Mouse (Mus musculus) heart, postnatal 36 days (tissue): ENCODE results near the gene 6820408C15Rik. TPM values are rescaled to one million over a fixed set of nuclear protein-coding genes. Genes with fewer than 3 reads are reported as not detected.
A peak's percentile ranks its signal among the peaks of the same experiment; 100 is the strongest.

Experiments
- DNase-seq, 2 experiments: peaks; one replicate each; pipeline ENCODE4 v3.0.0; 2021 to 2022
- intact Hi-C: fragments of 180-260 bp; cut with DNase I; formaldehyde crosslinking; loops from one replicate; pipeline ENCODE4 v1.15.1; 2025
- total RNA-seq, 2 experiments: library from RNA; stranded (reverse); gene quantifications; 2 replicates each; pipeline ENCODE4 v1.2.3; 2021

Gene 6820408C15Rik
- 1 to 10 TPM; 2.0 to 2.1 TPM for total RNA-seq

GRCm38 (mm10) chr2:152415287-152415686 lies at the start of gene 6820408C15Rik:
Gene 6820408C15Rik, plus strand, starts transcription at chr2:152415587.
- no peak for DNase-seq
- intact Hi-C loops: loop anchor here (2.0 kb wide), 1 partner anchor 22 kb away; no protein-coding TSS in a partner anchor

- intact Hi-C loops: loop anchor here (2.0 to 5.0 kb wide), 4 partner anchors 76 to 339 kb away; partner anchors contain the start of genes Srxn1 and Tbc1d20
- no peak for DNase-seq
Measured at GRCm38 (mm10) chr2:152367917-152368316, 47.5 kb upstream of the 6820408C15Rik start.

- DNase-seq: peak; percentile 57 to 61
Measured at GRCm38 (mm10) chr2:152368532-152369140, 46.8 kb upstream of the 6820408C15Rik start.

GRCm38 (mm10) chr2:152372104-152372503 lies 43.3 kb upstream of the 6820408C15Rik start:
- intact Hi-C loops: no loop called here
- DNase-seq: no peak

More at GRCm38 (mm10) chr2:152368532-152369140, 46.8 kb upstream of the 6820408C15Rik start:
- intact Hi-C loops: loop anchor here (2.0 to 5.0 kb wide), 4 partner anchors 76 to 340 kb away; partner anchors contain the start of genes Srxn1 and Tbc1d20

- intact Hi-C loops: no loop called here
Measured at GRCm38 (mm10) chr2:152372661-152373060, 42.7 kb upstream of the 6820408C15Rik start.

GRCm38 (mm10) chr2:152373547-152373946 lies 41.8 kb upstream of the 6820408C15Rik start:
- intact Hi-C loops: no loop called here
- no peak for DNase-seq

More at GRCm38 (mm10) chr2:152372661-152373060, 42.7 kb upstream of the 6820408C15Rik start:
- DNase-seq: no peak

GRCm38 (mm10) chr2:152375652-152376344 lies 39.6 kb upstream of the 6820408C15Rik start:
- intact Hi-C loops: no loop called here

GRCm38 (mm10) chr2:152376345-152376741 lies 39.0 kb upstream of the 6820408C15Rik start, which contains the start of gene Nrsn2:
Gene Nrsn2, minus strand, starts transcription at chr2:152376638.
- intact Hi-C loops: no loop called here
- DNase-seq: no peak

More at GRCm38 (mm10) chr2:152375652-152376344, 39.6 kb upstream of the 6820408C15Rik start:
- no peak for DNase-seq

GRCm38 (mm10) chr2:152384191-152384590 lies 31.2 kb upstream of the 6820408C15Rik start:
- intact Hi-C loops: no loop called here
- no peak for DNase-seq

GRCm38 (mm10) chr2:152392786-152393185 lies 22.6 kb upstream of the 6820408C15Rik start:
- peak; percentile 39 to 44 for DNase-seq
- intact Hi-C loops: loop anchor here (1.0 to 10.0 kb wide), 3 partner anchors 45 to 192 kb away; partner anchors contain the start of genes Defb19 and Defb29

- intact Hi-C loops: loop anchor here (1.0 to 10.0 kb wide), 3 partner anchors 44 to 191 kb away; partner anchors contain the start of genes Defb19 and Defb29
- DNase-seq: no peak
Measured at GRCm38 (mm10) chr2:152393225-152394017, 22.0 kb upstream of the 6820408C15Rik start.

GRCm38 (mm10) chr2:152395271-152395920 lies 20.0 kb upstream of the 6820408C15Rik start:
- intact Hi-C loops: loop anchor here (10.0 kb wide), 2 partner anchors 149 to 189 kb away; partner anchors contain the start of genes Defb19 and Defb29
- peak in 1 of 2 experiments; percentile 17 for DNase-seq

GRCm38 (mm10) chr2:152396110-152397003 lies 19.0 kb upstream of the 6820408C15Rik start:
- intact Hi-C loops: loop anchor here (1.0 to 10.0 kb wide), 3 partner anchors 15 to 188 kb away; partner anchors contain the start of genes Defb19 and Defb29
- peak; percentile 74 to 76 for DNase-seq

- intact Hi-C loops: loop anchor here (1.0 to 10.0 kb wide), 3 partner anchors 14 to 188 kb away; partner anchors contain the start of genes Defb19 and Defb29
- peak; percentile 71 to 78 for DNase-seq
Measured at GRCm38 (mm10) chr2:152397004-152397589, 18.3 kb upstream of the 6820408C15Rik start.

GRCm38 (mm10) chr2:152397680-152398435 lies 17.5 kb upstream of the 6820408C15Rik start, which contains the start of gene Sox12:
Gene Sox12, minus strand, starts transcription at chr2:152398063.
- DNase-seq: peak; percentile 95 to 99
- intact Hi-C loops: loop anchor here (1.0 to 10.0 kb wide), 4 partner anchors 13 to 187 kb away; partner anchors contain the start of genes Defb19 and Defb29

- DNase-seq: peak; percentile 93
- intact Hi-C loops: loop anchor here (1.0 to 10.0 kb wide), 3 partner anchors 16 to 186 kb away; partner anchors contain the start of genes Defb19 and Defb29
Measured at GRCm38 (mm10) chr2:152398691-152399090, 16.7 kb upstream of the 6820408C15Rik start.

- DNase-seq: no peak
- intact Hi-C loops: loop anchor here (10.0 kb wide), 2 partner anchors 146 to 186 kb away; partner anchors contain the start of genes Defb19 and Defb29
Measured at GRCm38 (mm10) chr2:152399122-152399542, 16.3 kb upstream of the 6820408C15Rik start.
